Mouse (Mus musculus) CH12.LX (cell line): ENCODE results near the gene Mad1l1. TPM values are rescaled to one million over a fixed set of nuclear protein-coding genes. Genes with fewer than 3 reads are reported as not detected.
"Not testable (repeated sequence)": the region's sequence is repeated elsewhere in the genome, so short reads cannot be mapped to it uniquely, and the experiment has no call there.

Experiments
- DNase-seq: peaks from one replicate; pipeline ENCODE4 v3.0.0-alpha.2; 2013; ENCODE audit errors: extremely low read depth
- H3K27ac ChIP-seq: 2 replicates; pipeline ENCODE4 v1.5.1; 2012; ENCODE audit warnings: low read depth, mild to moderate bottlenecking, control low read depth, moderate library complexity; ENCODE audit not compliant: insufficient read depth
- H3K27me3 ChIP-seq: replicated peaks from 2 replicates; pipeline ENCODE3; 2012; ENCODE audit warnings: inconsistent platforms
- H3K36me3 ChIP-seq, 2 experiments: replicated peaks in 1 of 2; 2 replicates each; pipeline versions ENCODE3 to v1.6.1; 2012; ENCODE audit warnings: inconsistent platforms in 1 of 2, low read length in 1 of 2, mild to moderate bottlenecking in 1 of 2, mixed read lengths in 1 of 2, moderate library complexity in 1 of 2; ENCODE audit not compliant: control insufficient read depth in 1 of 2, insufficient read depth in 1 of 2
- H3K4me1 ChIP-seq, 2 experiments: 2 replicates each; pipeline ENCODE4 v1.6.1; 2012; ENCODE audit warnings: inconsistent platforms in 1 of 2, moderate library complexity in 1 of 2; ENCODE audit not compliant: insufficient read depth in 2 of 2, control insufficient read depth in 1 of 2
- H3K4me2 ChIP-seq: 2 replicates; pipeline ENCODE4 v1.6.1; 2012; ENCODE audit warnings: low read depth, mild to moderate bottlenecking, control low read depth; ENCODE audit not compliant: poor library complexity, insufficient read depth, severe bottlenecking
- H3K4me3 ChIP-seq, 3 experiments: fragments of 150-350 bp in 1 of 3; sonication (generic) in 1 of 3; replicated peaks in 1 of 3; 2 replicates each; pipeline versions ENCODE3 to v1.5.1; 2011 to 2012; ENCODE audit warnings: low read depth in 2 of 3, low read length in 2 of 3, mild to moderate bottlenecking in 2 of 3, moderate library complexity in 2 of 3, control low read depth in 1 of 3, improper control_type of control experiment in 1 of 3, inconsistent platforms in 1 of 3, mixed read lengths in 1 of 3; ENCODE audit not compliant: poor library complexity in 1 of 3
- H3K79me2 ChIP-seq: replicated peaks from 2 replicates; pipeline ENCODE4 v1.6.1; 2012; ENCODE audit warnings: mild to moderate bottlenecking, moderate library complexity; ENCODE audit not compliant: control insufficient read depth, poor library complexity, insufficient read depth, severe bottlenecking; ENCODE audit errors: extremely low read depth
- H3K9ac ChIP-seq: 2 replicates; pipeline ENCODE4 v1.6.1; 2012; ENCODE audit warnings: low read depth, mild to moderate bottlenecking, control low read depth, moderate library complexity; ENCODE audit not compliant: insufficient read depth
- H3K9me3 ChIP-seq: replicated peaks from 2 replicates; pipeline ENCODE3; 2012; ENCODE audit warnings: low read length, inconsistent platforms, mixed read lengths
- CHD2 ChIP-seq: IDR thresholded peaks from 2 replicates; pipeline ENCODE4 v1.6.1; 2011; ENCODE audit warnings: low read length, improper control_type of control experiment
- CTCF ChIP-seq, 2 experiments: IDR thresholded peaks in 1 of 2; conservative IDR thresholded peaks in 1 of 2; 2 replicates each; pipeline ENCODE4 v1.5.1; 2011 to 2012; ENCODE audit warnings: low read depth in 2 of 2, low read length in 2 of 2, improper control_type of control experiment in 1 of 2, inconsistent platforms in 1 of 2, mild to moderate bottlenecking in 1 of 2, moderate library complexity in 1 of 2
- ETS1 ChIP-seq: conservative IDR thresholded peaks from 2 replicates; pipeline ENCODE4 v1.6.1; 2012; ENCODE audit warnings: low read depth, mild to moderate bottlenecking, inconsistent platforms, low read length, improper control_type of control experiment, moderate library complexity
- GABPA ChIP-seq: IDR thresholded peaks from 2 replicates; pipeline ENCODE4 v1.6.1; 2012; ENCODE audit warnings: low read depth, low read length, improper control_type of control experiment, inconsistent platforms; ENCODE audit not compliant: insufficient replicate concordance
- HCFC1 ChIP-seq: IDR thresholded peaks from 2 replicates; pipeline ENCODE4 v1.6.1; 2012; ENCODE audit warnings: low read depth, mild to moderate bottlenecking, inconsistent platforms, low read length, improper control_type of control experiment
- JUN ChIP-seq: IDR thresholded peaks from 2 replicates; pipeline ENCODE4 v1.6.1; 2011; ENCODE audit warnings: low read depth, mild to moderate bottlenecking, low read length, improper control_type of control experiment, moderate library complexity; ENCODE audit not compliant: insufficient read depth
- MXI1 ChIP-seq: IDR thresholded peaks from 2 replicates; pipeline ENCODE4 v1.6.1; 2011; ENCODE audit warnings: mild to moderate bottlenecking, low read depth, low read length, improper control_type of control experiment
- PAX5 ChIP-seq: IDR thresholded peaks from 2 replicates; pipeline ENCODE4 v1.6.1; 2012; ENCODE audit warnings: low read length, inconsistent platforms, mixed read lengths
- POLR2AphosphoS2 ChIP-seq: IDR thresholded peaks from 2 replicates; pipeline ENCODE4 v1.6.1; 2011; ENCODE audit warnings: low read depth, low read length, improper control_type of control experiment
- SIN3A ChIP-seq: IDR thresholded peaks from 2 replicates; pipeline ENCODE4 v1.6.1; 2012; ENCODE audit warnings: low read length, improper control_type of control experiment, inconsistent platforms
- SMC3 ChIP-seq: IDR thresholded peaks from 2 replicates; pipeline ENCODE4 v1.6.1; 2011; ENCODE audit warnings: low read depth, low read length, improper control_type of control experiment
- USF2 ChIP-seq: conservative IDR thresholded peaks from 2 replicates; pipeline ENCODE4 v1.6.1; 2011; ENCODE audit warnings: low read depth, low read length, improper control_type of control experiment
- ZMIZ1 ChIP-seq: IDR thresholded peaks from 2 replicates; pipeline ENCODE4 v1.6.1; 2012; ENCODE audit warnings: low read depth, mild to moderate bottlenecking, inconsistent platforms, low read length, improper control_type of control experiment
- ZNF384 ChIP-seq: IDR thresholded peaks from 2 replicates; pipeline ENCODE4 v1.6.1; 2012; ENCODE audit warnings: low read depth, low read length, improper control_type of control experiment, inconsistent platforms
- dilution Hi-C: fragments of 300-500 bp; cut with MboI; formaldehyde crosslinking; loops from 2 replicates; pipeline ENCODE4 v1.14.3; 2020; ENCODE audit warnings: low sequenced_read_pairs; ENCODE audit not compliant: extremely low pct_unique_long_range_greater_than_20kb, extremely low pct_ligation_motif_present
- in situ Hi-C: fragments of 300-500 bp; cut with MboI; formaldehyde crosslinking; loops from 3 replicates; pipeline ENCODE4 v1.14.3; 2019; ENCODE audit warnings: low sequenced_read_pairs, low pct_ligation_motif_present, low pct_unique_long_range_greater_than_20kb, mixed read lengths
- polyA plus RNA-seq: library from polyadenylated mRNA; unstranded; fragments of >175 nt; gene quantifications from 2 replicates; pipeline ENCODE4 v1.2.1, GENCODE M21; 2012; ENCODE audit warnings: low read depth; ENCODE audit not compliant: insufficient read length
- total RNA-seq, 2 experiments: library from RNA; depleted of rRNA; stranded (reverse); fragments of 300-350 nt in 1 of 2; fragments of >200 nt in 1 of 2; gene quantifications; 2 replicates each; pipeline ENCODE4 v1.2.3; 2012 to 2014

Gene Mad1l1
- total and polyA plus RNA-seq, 3 experiments, result 24.8 to 45.6 (median 28.9) TPM

DNA sequence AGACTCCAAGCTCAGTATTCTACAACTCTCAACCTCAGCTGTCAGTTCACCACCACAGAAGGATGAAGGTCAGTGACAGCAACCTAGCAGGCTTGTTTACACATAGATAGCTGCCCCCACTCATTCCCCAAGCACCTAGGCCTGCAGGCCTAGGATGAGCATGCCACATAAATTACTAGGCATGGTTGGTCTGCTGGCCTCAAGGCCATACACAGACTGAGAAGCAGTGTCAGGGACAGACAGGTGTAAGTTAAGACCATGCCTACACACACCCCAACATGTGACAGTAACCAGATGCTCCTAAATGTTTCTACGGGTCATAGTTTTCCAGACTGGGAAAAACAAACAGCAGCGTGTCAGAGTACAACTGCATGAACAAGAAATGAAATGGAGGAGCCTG, 48.1 kb upstream of the Mad1l1 start:
- H3K36me3 ChIP-seq, result peaks cover 2 to 63% of the 10 kb centered on the region in 2 experiments
- no peak overlapping the region for H3K4me2 ChIP-seq
- H3K9me3 ChIP-seq, result peaks cover 7% of the 10 kb centered on the region
- H3K27ac ChIP-seq, result no peak overlapping the region
- in situ Hi-C loops, result no loop called here
- no peak overlapping the region for H3K9ac ChIP-seq
- H3K4me3 ChIP-seq, result no peak overlapping the region
- no peak for DNase-seq
- H3K27me3 ChIP-seq, result no peaks in the 10 kb centered on the region
- H3K4me1 ChIP-seq, result peaks cover 6 to 60% of the 10 kb centered on the region in 2 experiments
- TF ChIP-seq MXI1 (no peak), JUN (no peak), ZMIZ1 (no peak), PAX5 (no peak), ETS1 (no peak), SIN3A (no peak), POLR2AphosphoS2 (no peak), USF2 (no peak), SMC3 (no peak), GABPA (no peak), CHD2 (no peak)
- TF ChIP-seq, all 38 proteins: peak for 0
- H3K79me2 ChIP-seq, result 0 out of 2 replicates have a peak, but pooled peaks cover 8% of the 10 kb centered on the region
- dilution Hi-C loops, result no loop called here

DNA sequence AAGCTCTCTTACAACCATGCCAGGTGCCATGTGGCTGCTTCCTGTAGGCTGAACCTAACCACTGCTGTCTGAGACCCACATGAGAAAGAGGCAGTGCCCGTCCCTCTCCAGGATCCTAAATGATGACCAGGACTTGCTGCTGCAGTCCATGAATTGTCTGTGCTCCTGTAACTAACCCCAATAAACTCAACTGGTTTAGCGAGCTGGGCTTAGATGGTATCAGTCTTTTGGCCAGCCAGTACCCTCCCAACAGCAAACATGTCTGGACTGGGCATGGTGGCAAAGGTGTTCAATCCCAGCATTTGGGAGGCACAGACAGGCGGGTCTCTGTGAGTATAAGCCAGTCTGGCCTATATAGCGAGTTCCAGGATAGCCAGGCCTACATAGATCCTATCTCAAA, 47.6 kb upstream of the Mad1l1 start:
- H3K4me2 ChIP-seq, result no peak overlapping the region
- DNase-seq, result no peak

DNA sequence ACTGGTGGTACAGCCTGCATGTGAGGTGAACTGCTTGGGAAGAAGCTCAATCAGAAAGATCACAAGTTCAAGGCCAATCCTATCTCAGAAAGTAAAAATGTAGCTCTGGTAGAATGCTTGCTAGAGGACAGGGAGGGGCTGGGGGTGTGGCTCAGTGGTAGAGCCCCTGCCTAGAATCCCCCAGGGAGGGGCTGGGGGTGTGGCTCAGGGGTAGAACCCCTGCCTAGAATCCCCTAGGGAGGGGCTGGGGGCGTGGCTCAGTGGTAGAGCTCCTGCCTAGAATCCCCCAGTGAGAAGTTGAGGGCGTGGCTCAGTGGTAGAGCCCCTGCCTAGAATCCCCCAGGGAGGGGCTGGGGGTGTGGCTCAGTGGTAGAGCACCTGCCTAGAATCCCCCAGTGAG, 46.8 kb upstream of the Mad1l1 start:
- in situ Hi-C loops, H3K4me2 ChIP-seq, dilution Hi-C loops: not testable (repeated sequence)

More for the DNA sequence above, 47.6 kb upstream of the Mad1l1 start:
- Histone ChIP-seq H3K9me3 (peaks cover 7% of the 10 kb centered on the region), H3K4me3 (no peak overlapping the region), H3K4me1 (peaks cover 3 to 55% of the 10 kb centered on the region in 2 experiments; a peak in 2 of 4 replicates), H3K27me3 (no peaks in the 10 kb centered on the region), H3K9ac (no peak overlapping the region), H3K36me3 (peaks cover 2 to 65% of the 10 kb centered on the region in 2 experiments), H3K79me2 (0 out of 2 replicates have a peak, but pooled peaks cover 8% of the 10 kb centered on the region), H3K27ac (no peak overlapping the region)
- dilution Hi-C loops (no loop called here), in situ Hi-C loops (no loop called here)
- TF ChIP-seq CTCF (conservative IDR thresholded peaks at IDR 0.05 in 1 of 2, IDR thresholded peaks at IDR 0.05 in 1 of 2; ENCODE audit: low read depth in 2 of 2, low read length in 2 of 2), result no peak
- TF ChIP-seq HCFC1, result no peak
- TF ChIP-seq ZNF384, result no peak

More for the DNA sequence above, 46.8 kb upstream of the Mad1l1 start:
- H3K4me3 ChIP-seq, DNase-seq, H3K79me2 ChIP-seq, H3K27ac ChIP-seq, H3K9ac ChIP-seq, H3K27me3 ChIP-seq: not testable (repeated sequence)
- peaks cover 14% of the 10 kb centered on the region for H3K9me3 ChIP-seq
- peaks cover 2 to 69% of the 10 kb centered on the region in 2 experiments for H3K36me3 ChIP-seq
- H3K4me1 ChIP-seq, result peaks cover 2 to 47% of the 10 kb centered on the region in 2 experiments; a peak in 2 of 4 replicates
